Mouse (Mus musculus): Measurements from ENCODE around the gene Ubash3b.

The Ubash3b gene

DNA sequence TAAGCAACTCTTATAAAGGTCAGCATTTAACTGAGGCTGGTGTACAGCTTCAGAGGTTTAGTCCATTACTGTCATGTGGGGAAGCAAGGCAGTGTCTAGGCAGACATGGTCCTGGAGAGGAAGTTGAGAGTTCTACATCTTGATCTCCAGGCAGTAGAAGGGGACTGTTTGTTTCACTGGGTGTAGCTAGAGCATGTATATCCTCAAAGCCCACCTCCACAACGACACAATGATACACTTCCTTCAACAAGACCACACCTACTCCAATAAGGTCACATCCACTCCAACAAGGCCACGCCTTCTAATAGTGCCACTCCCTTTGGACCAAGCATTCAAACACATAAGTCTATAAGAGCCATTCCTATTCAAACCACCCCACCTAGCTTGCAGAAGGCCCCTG, 7.2 kb upstream of the Ubash3b start:
- in situ Hi-C loops (cut with MboI, MseI), result loop anchor here (25.0 kb wide), 1 partner anchor 706 kb away; no protein-coding TSS in a partner anchor

GRCm38 (mm10) chr9:41168206-41168605, 6.7 kb upstream of the Ubash3b start:
- in situ Hi-C loops (cut with MboI, MseI), result loop anchor here (25.0 kb wide), 1 partner anchor 706 kb away; no protein-coding TSS in a partner anchor

- in situ Hi-C loops (cut with MboI, MseI), result loop anchor here (25.0 kb wide), 1 partner anchor 705 kb away; no protein-coding TSS in a partner anchor
These were observed 5.4 kb upstream of the Ubash3b start for GRCm38 (mm10) chr9:41166886-41167285.

- in situ Hi-C loops (cut with MboI, MseI), result loop anchor here (25.0 kb wide), 1 partner anchor 700 kb away; no protein-coding TSS in a partner anchor
These were observed 866 bp upstream of the Ubash3b start for GRCm38 (mm10) chr9:41162363-41162762.

GRCm38 (mm10) chr9:41160536-41161176, 841 bp downstream of the Ubash3b start:
- in situ Hi-C loops (cut with MboI, MseI), result loop anchor here (25.0 kb wide), 1 partner anchor 698 kb away; no protein-coding TSS in a partner anchor

GRCm38 (mm10) chr9:41159223-41159622, 2.3 kb downstream of the Ubash3b start:
- in situ Hi-C loops (cut with MboI, MseI), result loop anchor here (25.0 kb wide), 1 partner anchor 697 kb away; no protein-coding TSS in a partner anchor

DNA sequence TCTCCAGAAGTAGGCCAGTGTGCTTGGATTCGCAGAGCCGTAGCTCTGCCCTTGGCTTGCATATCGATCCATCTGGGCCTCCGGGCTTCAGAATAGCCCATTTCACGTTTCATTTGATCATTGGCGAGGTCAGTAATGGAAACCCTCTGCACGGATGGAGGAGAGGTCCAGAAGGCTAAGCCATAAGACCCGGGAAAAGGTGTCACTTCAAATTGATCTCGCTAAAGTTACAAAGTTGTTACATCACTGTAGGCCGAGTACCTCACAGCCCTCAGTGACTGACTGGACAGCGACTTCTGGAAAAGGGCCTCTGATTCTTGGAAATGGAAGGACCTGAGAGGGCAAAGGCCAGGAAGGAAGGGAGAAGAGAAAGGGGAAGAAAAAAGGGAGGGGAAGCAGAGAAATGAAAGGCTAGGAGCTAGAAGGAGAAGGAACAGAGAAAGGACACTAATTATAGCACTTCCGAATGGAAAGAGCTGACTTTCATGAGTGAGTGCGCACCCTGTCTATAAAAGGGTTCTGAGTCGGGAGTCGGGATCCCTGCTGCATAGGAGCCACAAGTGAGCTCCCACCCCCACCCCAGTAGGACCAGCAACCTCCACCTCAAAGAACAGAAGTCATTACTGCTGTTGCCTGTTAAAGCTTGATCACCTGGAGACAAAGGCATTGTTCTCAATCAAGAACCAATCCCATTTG, 3.5 kb downstream of the Ubash3b start:
- in situ Hi-C loops (cut with MboI, MseI), result loop anchor here (25.0 kb wide), 1 partner anchor 696 kb away; no protein-coding TSS in a partner anchor

GRCm38 (mm10) chr9:41157020-41157871, 4.3 kb downstream of the Ubash3b start:
- in situ Hi-C loops (cut with MboI, MseI), result loop anchor here (25.0 kb wide), 1 partner anchor 695 kb away; no protein-coding TSS in a partner anchor

DNA sequence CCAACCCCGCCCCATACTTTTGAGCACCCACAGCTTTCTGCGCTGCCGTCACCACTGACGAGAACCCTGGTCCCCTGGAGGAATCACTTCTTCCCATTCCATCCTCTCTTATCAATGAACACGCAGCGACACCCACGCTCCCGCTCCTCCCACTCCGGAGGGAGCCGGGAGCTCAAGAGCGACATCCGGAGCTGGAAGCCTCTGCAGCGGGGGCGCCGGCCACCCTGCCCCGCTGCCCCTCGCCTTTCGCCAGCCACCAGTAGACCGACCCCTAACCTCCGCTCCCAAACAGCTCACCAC, 4.8 kb downstream of the Ubash3b start:
- in situ Hi-C loops (cut with MboI, MseI), result loop anchor here (25.0 kb wide), 1 partner anchor 694 kb away; no protein-coding TSS in a partner anchor

DNA sequence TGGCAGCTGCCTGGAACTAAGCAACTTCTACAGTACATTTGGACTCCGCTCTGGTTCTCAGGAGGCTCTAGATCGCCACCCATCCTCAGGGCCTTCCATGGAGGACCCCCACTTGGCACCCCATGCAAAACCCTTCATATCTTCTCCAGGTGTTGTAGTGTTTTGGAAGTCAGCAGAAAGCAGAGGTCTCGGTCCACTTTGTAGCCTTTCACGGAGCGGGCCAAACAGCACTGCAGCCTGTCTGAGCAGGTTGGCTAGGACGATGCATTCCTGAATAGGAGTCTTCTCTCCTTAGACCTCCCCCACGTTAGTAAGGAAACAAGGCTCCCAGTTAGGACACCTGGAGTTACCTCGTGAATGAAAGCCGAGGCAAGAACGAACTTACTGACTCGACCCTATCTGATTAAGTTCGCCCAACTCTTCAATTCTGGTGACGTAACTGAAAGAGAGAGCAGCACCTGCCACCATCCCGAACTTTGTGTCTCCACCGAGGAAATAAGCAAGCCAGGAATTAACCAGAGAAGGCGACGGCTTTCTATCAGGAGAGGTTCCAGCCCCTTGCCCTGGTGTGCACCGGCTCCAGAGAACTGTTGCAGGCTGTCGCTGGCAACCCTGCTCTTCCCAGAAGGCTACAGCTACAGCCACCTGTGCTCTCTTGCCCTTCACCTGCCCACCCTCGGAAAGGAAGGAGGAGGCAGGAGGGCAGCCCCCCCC, 5.3 kb downstream of the Ubash3b start:
- in situ Hi-C loops (cut with MboI, MseI), result loop anchor here (25.0 kb wide), 1 partner anchor 694 kb away; no protein-coding TSS in a partner anchor

DNA sequence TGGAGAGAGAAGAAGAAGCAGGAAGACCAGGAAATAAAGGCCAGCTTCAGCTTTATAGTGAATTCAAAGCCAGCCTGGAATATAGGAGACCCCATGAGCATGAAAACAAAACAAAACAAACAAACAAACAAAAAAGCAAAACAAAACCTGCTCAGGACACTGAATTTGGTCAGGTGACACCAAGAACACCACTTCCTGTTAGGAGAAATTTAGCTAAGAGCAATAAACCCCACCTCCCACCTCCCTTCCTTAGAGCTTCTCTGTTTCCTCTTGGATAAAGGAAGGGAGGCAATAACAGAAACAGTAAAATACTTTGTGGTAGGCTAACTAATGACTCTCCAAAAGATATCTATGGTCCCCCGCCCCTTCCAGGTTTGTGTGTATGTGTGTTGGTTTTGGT, 7.5 kb downstream of the Ubash3b start:
- in situ Hi-C loops (cut with MboI, MseI), result loop anchor here (25.0 kb wide), 1 partner anchor 692 kb away; no protein-coding TSS in a partner anchor

DNA sequence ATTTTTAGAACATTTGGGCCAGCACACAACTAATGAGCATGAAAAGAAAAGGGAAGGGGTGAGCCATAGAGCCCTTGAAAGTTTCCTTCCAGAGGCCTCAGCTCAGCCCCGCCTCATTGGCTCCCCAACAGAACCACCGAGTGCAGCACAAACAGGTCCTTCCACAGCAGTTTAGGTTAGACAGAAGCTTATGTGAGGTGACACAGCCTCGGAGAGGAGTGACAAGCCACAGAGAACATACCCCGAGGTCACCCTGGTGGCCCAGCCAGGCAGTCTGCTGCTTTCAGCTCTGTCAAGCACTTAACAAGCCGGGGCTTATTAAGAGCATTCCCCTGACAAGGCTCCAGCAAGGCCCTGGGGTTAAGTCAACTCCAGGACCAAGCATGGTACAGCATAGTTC, 8.4 kb downstream of the Ubash3b start:
- in situ Hi-C loops (cut with MboI, MseI), result loop anchor here (25.0 kb wide), 1 partner anchor 691 kb away; no protein-coding TSS in a partner anchor

DNA sequence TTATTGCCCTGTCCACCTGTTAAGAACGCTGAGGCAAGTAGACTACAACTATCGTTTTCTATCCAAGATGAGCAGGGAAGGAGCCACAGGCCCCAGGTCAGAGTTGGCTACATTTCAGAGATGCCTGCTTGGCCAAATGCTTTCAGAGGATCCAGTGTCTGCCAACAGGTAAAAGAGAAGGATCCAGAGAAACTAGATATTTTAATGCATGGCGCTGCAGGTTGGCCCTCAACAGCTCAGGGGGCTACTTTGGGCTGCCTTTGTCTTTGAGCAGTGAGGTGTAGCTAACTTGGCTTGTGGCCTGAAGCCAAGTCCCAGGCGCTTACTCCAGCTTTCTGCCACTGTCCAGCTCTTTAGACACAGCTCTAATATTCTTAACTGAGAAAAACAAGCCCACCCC, 10.0 kb downstream of the Ubash3b start:
- in situ Hi-C loops (cut with MboI, MseI), result loop anchor here (25.0 kb wide), 1 partner anchor 689 kb away; no protein-coding TSS in a partner anchor

- in situ Hi-C loops (cut with MboI, MseI), result loop anchor here (25.0 kb wide), 1 partner anchor 688 kb away; no protein-coding TSS in a partner anchor
These were observed 11.6 kb downstream of the Ubash3b start for GRCm38 (mm10) chr9:41149896-41150295.

GRCm38 (mm10) chr9:41149079-41149676, 12.3 kb downstream of the Ubash3b start:
- in situ Hi-C loops (cut with MboI, MseI), result no loop called here

DNA sequence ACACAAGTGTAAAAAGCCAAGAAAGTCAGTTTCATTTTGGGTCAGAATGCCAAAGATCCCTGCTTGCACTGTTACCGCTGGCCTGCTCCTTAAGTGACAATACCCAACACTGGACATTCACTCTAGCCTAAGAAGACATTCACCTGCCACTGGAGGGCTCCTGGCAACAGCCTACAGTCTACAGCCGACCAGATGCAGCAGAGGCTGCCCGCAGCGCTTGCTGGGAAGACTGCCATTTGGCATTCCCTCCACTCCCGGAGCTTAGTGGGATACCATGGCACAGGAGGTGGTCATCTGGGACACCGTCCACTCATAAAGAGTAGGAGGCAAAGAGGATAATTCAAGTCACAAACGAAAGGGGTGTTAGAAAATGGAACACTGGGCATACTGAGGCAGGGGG, 12.9 kb downstream of the Ubash3b start:
- in situ Hi-C loops (cut with MboI, MseI), result no loop called here

DNA sequence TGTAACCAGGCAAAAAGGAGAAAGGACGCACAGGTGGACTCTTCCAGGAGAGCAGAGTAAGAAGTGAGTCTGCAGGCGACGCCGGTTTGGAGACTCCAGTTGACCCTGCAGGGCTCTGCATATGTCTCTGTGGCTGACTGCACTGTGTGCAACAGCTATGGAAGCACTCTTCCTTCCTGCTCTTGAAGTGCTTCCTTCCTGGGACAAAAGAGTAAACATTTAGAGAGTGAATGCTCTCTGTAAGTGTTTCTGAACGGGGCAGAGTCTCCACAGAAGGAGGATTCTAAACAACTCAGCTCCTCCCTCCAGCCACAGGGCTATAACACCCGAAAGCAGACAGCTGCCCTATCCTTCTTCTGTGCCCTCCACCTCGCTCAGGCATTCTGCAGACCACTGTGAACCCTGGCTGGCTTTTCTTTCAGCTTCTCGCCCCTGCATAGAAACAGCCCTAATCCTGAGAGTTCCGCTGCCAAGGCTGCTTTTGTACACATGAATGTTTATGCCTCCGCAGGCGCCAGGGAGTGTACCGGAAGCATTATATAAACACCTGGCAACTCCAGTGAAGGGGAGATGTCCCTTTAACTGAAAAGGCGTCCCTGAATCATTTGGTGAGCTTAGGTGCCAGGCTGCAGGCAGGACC, 14.2 kb downstream of the Ubash3b start:
- in situ Hi-C loops (cut with MboI, MseI), result no loop called here

- in situ Hi-C loops (cut with MboI, MseI), result no loop called here
These were observed 17.7 kb downstream of the Ubash3b start for GRCm38 (mm10) chr9:41143825-41144224.

GRCm38 (mm10) chr9:41143115-41143514, 18.4 kb downstream of the Ubash3b start:
- in situ Hi-C loops (cut with MboI, MseI), result no loop called here

- in situ Hi-C loops (cut with MboI, MseI), result no loop called here
These were observed 20.5 kb downstream of the Ubash3b start for GRCm38 (mm10) chr9:41141026-41141425.
